Mouse (Mus musculus) layer of hippocampus, adult 2 months (tissue): ENCODE results near the gene Ppm1b. TPM values are rescaled to one million over a fixed set of nuclear protein-coding genes. Genes with fewer than 3 reads are reported as not detected.

ENCODE experiments used
- DNase-seq, 2 experiments: peaks; one replicate each; pipeline ENCODE4 v3.0.0; 2022; ENCODE audit warnings: low spot score in 2 of 2
- H3K27ac ChIP-seq: fragments of 200-600 bp; 2 replicates; pipeline ENCODE4 v1.8.1; 2022
- H3K4me3 ChIP-seq: fragments of 200-600 bp; 2 replicates; pipeline ENCODE4 v1.8.1; 2022; ENCODE audit warnings: mild to moderate bottlenecking
- CTCF ChIP-seq: fragments of 200-600 bp; conservative IDR thresholded peaks from 2 replicates; pipeline ENCODE4 v1.8.1; 2022; ENCODE audit warnings: antibody characterized with exemption, mild to moderate bottlenecking, moderate library complexity
- total RNA-seq, 2 experiments: library from RNA; stranded (reverse); gene quantifications; 2 replicates each; pipeline ENCODE4 v1.2.3; 2021

Gene Ppm1b
- total RNA-seq, 2 experiments from 2014 or later: 117 to 120 TPM

DNA sequence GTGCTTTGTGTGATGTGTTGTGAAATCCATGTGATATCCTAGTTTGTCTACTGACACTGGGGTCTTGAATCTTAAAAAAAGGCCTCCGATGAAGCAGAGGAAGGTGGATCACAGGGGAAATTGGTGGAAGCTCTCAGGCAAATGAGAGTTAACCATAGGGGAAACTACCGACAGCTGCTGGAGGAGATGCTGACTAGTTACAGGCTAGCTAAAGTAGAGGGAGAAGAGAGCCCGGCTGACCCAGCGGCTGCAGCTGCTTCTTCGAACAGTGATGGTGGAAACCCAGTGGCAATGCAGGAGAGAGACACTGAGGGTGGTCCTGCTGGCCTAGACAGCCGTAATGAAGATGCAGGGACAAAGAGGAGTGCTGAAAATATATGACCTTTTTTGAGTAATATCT, 56.9 kb downstream of the Ppm1b start:
- no peak overlapping the region for H3K4me3 ChIP-seq
- no peak overlapping the region for H3K27ac ChIP-seq
- TF ChIP-seq CTCF: no peak
- no peak for DNase-seq

- H3K4me3 ChIP-seq: no peak overlapping the region
- no peak for TF ChIP-seq CTCF
Observed at GRCm38 (mm10) chr17:85014632-85015031, 58.1 kb downstream of the Ppm1b start.

DNA sequence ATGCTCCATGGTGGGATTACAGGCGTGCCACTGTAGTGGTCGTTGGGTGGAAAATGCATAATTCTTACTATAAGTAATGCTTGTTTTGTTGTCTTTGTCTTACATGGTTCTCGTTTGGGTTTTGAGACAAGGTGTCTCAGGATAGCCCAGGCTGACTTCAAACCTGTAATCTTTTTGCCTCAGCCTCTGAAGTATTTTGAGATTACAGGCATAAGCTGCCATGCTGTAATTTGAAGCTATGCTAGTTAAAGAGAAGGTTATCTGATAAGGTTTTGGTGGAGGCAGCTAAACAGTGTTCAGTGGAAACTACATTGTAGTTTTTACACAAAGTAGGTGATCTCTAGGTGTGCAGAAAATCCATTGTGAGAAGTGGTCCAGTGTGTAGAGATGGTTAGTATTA, 61.8 kb downstream of the Ppm1b start:
- DNase-seq: no peak
- Histone ChIP-seq H3K4me3 (no peak overlapping the region), H3K27ac (no peak overlapping the region)
- TF ChIP-seq CTCF: no peak

More at GRCm38 (mm10) chr17:85014632-85015031, 58.1 kb downstream of the Ppm1b start:
- no peak overlapping the region for H3K27ac ChIP-seq
- DNase-seq: no peak

- no peak overlapping the region for H3K27ac ChIP-seq
Observed at GRCm38 (mm10) chr17:85018794-85019193, 62.3 kb downstream of the Ppm1b start.

DNA sequence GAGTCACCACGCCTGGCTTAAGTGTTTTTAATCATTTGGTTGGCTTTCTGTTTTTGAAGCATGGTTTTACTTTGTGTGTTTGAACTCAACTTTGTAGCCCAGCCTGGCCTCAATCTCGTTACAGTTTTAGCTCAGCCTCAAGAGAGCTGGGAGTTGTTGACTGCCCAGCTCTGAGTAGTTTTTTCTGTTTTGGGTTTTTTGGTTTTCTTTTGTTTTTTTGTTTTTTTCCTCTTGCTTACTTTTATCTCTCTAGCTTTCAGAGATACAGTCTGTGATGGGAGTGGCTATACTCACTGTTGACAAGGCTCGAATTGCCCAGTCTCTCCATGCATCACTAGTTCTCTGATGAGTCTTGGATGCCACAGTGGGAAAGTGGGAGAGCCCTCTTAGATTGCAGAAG, 63.8 kb downstream of the Ppm1b start:
- Histone ChIP-seq H3K4me3 (no peak overlapping the region), H3K27ac (no peak overlapping the region)
- DNase-seq: no peak
- no peak for TF ChIP-seq CTCF

More at GRCm38 (mm10) chr17:85018794-85019193, 62.3 kb downstream of the Ppm1b start:
- no peak for TF ChIP-seq CTCF
- DNase-seq: no peak
- no peak overlapping the region for H3K4me3 ChIP-seq

DNA sequence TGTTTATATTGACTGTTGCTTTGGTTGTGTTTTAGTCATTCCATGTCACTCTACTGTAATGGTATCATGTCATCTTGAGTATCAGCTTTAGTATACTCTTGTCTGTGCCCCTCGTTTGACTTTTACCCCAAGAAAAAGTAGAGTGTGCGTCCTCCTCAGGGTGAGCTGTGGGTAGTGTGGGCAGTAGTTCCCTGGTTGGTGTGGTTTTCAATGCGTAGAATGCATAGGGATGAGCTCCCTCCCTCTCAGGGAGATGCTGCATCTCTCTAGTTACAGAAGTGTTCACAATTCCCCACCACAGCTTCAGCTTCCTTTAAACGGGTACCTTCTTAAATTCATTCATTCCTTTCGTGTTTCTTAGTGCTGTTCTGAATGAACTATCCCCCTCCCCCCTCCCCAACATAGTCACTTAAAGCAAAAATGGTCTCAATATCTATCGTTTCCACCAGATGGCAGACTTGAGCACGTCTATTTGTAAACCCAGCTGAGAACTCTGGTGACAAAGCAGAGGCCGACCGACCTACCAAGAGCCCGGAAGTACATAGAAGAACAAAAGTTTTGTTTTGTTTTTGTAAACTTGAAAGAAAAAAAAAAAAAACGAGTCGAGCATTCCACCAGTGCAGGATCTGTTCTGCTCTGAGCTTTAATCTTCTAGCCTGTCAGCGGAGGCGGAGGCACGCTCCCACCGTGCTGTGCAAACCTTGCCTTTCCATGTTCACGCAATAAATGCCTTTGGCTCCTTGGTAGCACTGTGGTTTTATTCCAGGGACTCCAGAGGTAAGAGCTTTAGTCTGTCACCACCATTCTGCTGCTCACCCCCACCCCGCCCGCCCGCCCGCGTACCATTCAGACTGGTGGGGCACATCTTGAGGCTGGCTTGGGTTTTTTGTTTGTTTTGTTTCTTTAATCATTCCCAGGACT, 67.0 kb downstream of the Ppm1b start:
- Histone ChIP-seq H3K4me3 (no peak overlapping the region), H3K27ac (no peak overlapping the region)
- TF ChIP-seq CTCF: peak; percentile 73
- DNase-seq: peak; percentile 55 to 75

DNA sequence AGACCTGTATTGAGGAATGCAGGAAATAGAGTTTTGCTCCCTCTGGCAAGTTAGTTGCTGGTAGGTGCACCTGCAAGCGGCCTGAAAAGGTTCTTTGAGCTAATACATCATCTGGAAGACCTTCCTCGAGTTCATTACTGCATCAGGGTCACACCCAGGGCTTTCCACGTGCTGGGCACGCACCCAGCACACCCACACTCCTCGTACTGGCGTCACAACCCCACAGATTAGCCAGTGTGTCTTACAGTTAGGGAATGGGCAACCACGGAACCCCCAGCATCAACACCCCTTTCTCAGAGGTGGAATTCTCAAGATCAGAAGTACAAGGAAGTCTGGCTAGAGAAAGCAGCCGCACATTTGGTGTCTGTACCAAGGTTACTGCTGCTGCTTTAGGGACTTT, 67.7 kb downstream of the Ppm1b start:
- TF ChIP-seq CTCF: no peak
- H3K4me3 ChIP-seq: no peak overlapping the region
- no peak overlapping the region for H3K27ac ChIP-seq
- no peak for DNase-seq

DNA sequence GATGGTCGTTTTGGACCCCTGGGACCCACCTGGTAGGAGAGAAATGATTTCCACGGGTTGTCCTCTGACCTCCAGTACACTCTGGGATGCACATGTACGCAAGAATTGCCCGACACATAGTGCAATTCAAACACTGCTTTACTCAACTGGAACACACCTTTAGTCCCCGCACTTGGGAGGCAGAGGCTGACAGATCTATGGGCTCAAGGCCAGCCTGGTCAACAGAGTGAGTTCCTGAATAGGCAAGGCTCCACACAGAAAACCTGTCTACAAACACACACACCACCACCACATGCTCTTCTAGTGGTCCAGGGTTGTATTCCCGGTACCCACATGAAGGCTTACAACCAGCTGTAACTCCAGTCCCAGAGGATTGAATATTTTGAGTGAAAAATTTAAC, 68.6 kb downstream of the Ppm1b start:
- Histone ChIP-seq H3K4me3 (no peak overlapping the region), H3K27ac (no peak overlapping the region)
- TF ChIP-seq CTCF: no peak
- no peak for DNase-seq

- TF ChIP-seq CTCF: no peak
- Histone ChIP-seq H3K27ac (no peak overlapping the region), H3K4me3 (no peak overlapping the region)
- no peak for DNase-seq
Observed at GRCm38 (mm10) chr17:85026436-85026835, 69.9 kb downstream of the Ppm1b start.

DNA sequence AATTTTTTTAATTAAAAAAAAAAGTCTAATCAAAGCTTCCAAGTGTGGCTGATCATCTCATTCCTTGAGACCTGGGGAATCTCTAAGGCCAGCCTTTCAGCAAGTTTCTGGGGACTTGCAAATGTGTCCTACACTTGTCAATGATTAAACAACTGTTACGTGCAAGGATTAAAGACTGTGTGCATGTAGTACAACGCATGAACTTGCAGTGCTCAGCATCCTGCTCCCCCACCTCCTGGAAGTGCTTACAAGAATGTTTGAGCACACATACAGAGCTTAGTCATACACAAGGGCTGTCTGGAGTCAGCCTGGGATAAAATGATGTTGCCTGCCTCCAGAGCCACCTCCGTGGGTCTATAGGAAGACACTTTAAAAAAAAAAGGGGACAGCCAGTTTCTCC, 70.7 kb downstream of the Ppm1b start:
- DNase-seq: no peak
- Histone ChIP-seq H3K4me3 (no peak overlapping the region), H3K27ac (no peak overlapping the region)
- TF ChIP-seq CTCF: no peak

DNA sequence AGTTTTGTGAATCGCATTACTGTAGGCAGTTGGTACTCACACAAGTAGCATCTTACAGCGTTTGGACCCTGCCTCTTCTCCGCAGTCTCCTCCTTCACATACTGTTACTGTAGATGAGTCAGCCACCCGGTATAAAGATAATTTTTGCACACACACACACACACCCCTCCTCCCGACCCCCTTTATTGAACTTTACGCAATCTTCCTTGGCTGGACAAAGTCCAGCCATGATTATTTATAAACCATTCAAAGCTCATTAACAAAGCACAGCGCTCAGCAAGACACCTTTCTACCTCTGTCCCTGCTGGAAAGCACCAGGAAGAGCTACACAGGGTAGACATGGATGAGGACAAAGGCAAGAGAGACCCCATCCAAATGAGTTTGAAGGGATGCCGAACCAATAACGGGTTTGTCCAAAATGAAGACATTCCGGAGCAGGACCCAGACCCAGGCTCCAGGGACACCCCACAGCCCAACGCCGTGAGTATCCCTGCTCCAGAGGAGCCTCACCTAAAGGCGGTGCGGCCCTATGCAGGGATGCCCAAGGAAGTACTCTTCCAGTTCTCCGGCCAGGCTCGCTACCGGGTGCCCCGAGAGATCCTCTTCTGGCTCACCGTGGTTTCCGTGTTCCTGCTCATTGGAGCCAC, 71.7 kb downstream of the Ppm1b start, which contains the start of gene Slc3a1:
Gene Slc3a1, plus strand, starts transcription at position 284 of the 647 bp plus-strand sequence.
- Histone ChIP-seq H3K27ac (no peak within 1 kb of the TSS), H3K4me3 (no peak within 1 kb of the TSS)
- DNase-seq: no peak
- TF ChIP-seq CTCF: no peak

GRCm38 (mm10) chr17:85028797-85029196, 72.3 kb downstream of the Ppm1b start:
- Histone ChIP-seq H3K4me3 (no peak overlapping the region), H3K27ac (no peak overlapping the region)
- TF ChIP-seq CTCF: no peak
- DNase-seq: no peak

DNA sequence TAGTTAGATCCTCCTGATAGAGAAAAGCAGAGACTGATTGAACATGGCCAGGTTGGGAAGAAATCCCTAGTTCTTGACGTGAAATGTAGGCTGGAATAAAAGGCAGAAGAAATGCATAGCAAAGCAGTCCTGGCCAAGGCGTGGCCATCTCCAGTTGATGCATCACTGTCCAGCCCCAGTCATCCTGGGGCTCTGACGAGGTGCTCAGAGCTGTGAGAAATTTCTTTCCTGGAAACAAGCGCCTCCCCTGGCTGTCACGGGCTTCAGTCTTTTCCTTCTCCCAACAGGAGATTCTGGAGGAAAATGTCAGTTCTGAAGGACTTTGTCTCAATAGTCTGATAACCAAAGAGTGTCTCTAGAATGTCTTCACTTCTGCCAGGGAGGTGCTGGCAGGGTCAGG, 74.1 kb downstream of the Ppm1b start:
- no peak overlapping the region for H3K27ac ChIP-seq
- H3K4me3 ChIP-seq: no peak overlapping the region
- no peak for TF ChIP-seq CTCF
- DNase-seq: no peak
